Mouse (Mus musculus) splenic B cell, adult 2 months (primary cell): ENCODE measurements around the gene Lrfn3.

ENCODE experiments used
- DNase-seq: peaks from one replicate; pipeline ENCODE4 v3.0.0-alpha.2; 2011; ENCODE audit warnings: low read depth, low spot score
- H3K27me3 ChIP-seq: 2 replicates; pipeline ENCODE4 v1.6.1; 2012; ENCODE audit warnings: mild to moderate bottlenecking, low read length, moderate library complexity, mixed read lengths; ENCODE audit not compliant: control insufficient read depth, poor library complexity, insufficient read depth, severe bottlenecking
- H3K36me3 ChIP-seq: 2 replicates; pipeline ENCODE4 v1.6.1; 2012; ENCODE audit warnings: mild to moderate bottlenecking, low read length, moderate library complexity, mixed read lengths; ENCODE audit not compliant: control insufficient read depth, poor library complexity, insufficient read depth, severe bottlenecking

The Lrfn3 gene

DNA sequence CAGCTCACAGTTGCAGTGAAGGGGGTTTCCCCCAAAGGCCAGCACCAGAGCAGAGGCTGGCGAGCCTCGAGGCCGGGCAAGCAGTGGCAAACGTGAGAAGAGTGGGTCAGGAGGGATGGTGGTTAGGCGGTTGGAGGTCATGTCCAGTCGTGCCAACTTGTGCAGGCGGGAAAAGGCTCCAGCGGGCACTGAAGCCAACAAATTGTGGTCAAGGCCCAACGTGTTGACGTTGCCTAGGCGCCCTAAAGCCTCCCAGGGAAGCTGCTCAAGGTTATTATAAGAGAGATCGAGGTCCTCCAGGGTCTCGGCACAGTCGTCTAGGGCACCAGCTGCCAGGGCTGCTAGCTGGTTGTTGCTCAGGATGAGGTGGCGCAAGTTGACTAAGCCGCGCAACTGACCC lies 2.5 kb downstream of the Lrfn3 start:
- H3K36me3 ChIP-seq = no peaks in the 10 kb centered on the region
- H3K27me3 ChIP-seq = no peaks in the 10 kb centered on the region
- no peak for DNase-seq

DNA sequence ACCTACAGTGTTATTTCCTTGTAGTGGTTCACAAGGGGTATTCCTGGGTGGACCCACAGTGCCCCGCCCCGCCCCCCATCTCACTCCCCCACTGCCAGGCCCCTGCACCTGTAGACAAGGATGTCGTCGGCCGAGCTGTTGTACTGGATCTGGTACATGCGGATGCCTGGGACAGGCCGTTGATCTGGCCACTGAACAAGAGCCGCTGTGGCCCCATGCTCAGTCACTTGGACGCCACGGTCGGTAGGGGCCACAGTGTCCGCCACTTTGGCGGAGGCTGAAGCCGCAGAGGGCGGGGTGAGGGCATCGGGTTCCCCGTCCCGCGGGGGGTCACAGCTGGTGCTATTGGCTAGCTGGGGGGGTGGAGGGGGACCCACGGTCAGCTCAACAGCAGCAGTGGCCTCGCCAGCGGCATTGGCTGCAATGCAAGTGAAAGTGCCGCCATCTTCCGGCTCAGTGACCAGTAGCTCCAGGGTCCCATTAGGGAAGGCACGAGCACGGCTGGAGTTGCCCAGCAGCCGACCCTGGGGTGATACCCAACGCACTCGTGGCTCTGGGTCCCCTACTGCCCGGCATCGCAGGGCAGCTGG lies 3.2 kb downstream of the Lrfn3 start:
- Histone ChIP-seq H3K36me3 (no peaks in the 10 kb centered on the region), H3K27me3 (no peaks in the 10 kb centered on the region)
- no peak for DNase-seq

DNA sequence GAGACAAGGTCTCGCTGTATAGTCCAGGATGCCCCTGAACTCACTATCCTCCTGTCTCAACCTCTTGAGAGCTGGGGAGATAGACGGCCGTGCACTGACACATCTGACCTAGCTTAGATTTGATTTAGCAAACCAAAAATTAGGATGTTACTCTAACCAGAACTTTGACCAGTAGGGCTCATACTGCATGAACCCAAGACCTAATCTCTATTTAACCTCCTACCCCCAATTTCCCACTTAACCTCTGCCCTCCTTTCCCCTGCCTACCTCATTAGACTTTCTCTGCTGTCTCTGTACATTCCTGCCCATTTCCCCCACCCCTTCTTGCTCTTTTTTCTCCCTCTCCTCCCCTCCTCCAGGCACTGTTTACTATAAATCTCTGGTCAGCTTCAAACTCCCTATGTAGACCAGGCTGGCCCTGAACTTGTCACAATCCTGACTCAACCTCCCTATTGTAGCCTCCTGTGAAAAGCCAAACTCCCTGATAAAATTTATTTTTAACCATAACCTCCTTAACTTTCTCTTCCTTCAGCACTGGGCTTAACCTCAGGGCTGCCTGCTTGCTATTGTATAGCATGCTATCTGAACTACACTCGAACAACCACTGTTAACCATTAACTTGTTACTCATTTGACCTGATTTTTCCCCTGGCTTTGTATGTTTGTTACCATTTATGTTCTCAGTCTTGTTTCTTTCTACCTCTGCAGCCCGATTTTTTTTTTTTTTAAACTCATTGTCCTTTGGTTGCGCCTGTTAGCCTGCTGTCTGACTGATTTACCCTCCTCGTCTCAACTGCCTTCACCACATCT lies 4.0 kb downstream of the Lrfn3 start:
- Histone ChIP-seq H3K27me3 (no peaks in the 10 kb centered on the region), H3K36me3 (no peaks in the 10 kb centered on the region)
- DNase-seq = no peak

DNA sequence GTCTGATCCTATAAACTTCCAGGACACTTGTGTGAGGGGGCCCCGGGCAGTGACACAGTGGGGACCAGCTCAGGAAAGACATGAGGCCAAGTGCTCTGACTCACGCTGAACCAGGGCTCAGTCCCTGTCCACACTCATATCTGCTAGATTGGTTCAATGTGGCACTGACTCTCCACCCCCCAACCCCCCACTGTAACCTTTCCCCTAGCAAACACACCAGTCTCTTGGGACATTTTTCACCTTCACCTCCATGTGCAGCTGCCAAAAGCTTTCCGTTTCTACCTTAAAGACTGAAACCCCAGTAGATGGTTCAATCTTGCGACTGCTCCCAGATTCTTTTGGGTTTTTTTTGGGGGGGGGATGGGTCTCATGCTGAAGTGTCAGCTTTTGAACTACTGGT lies 8.5 kb downstream of the Lrfn3 start:
- Histone ChIP-seq H3K27me3 (no peaks in the 10 kb centered on the region), H3K36me3 (no peaks in the 10 kb centered on the region)
- DNase-seq = no peak

DNA sequence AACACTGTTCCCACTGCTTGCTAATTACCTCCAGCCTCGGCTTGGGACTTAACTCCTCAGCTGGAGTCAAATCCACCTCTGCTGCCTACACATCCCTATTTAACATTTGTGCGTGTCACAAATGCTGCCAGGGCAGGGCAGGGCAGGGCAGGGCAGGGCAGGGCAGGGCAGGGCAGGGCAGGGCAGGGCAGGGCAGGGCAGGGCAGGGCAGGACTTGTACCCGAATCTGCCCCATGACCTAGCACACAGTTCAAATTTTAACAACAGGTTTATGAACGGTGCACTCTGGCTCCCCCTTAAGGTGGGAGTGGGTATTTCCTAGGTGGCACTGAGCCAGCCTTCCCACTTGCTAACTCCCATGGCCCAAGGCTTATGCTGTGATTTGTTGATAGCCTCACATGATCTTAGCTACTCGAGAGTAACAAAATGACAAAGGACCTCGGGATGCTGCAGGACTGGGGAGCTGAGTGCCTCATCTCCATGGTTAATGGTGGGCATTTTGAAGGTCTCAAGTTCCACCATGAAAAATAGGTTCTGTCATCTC lies 9.2 kb downstream of the Lrfn3 start:
- H3K36me3 ChIP-seq = no peaks in the 10 kb centered on the region
- peak; percentile 79 for DNase-seq
- H3K27me3 ChIP-seq = no peaks in the 10 kb centered on the region; the same call in 1 of the 2 replicates

DNA sequence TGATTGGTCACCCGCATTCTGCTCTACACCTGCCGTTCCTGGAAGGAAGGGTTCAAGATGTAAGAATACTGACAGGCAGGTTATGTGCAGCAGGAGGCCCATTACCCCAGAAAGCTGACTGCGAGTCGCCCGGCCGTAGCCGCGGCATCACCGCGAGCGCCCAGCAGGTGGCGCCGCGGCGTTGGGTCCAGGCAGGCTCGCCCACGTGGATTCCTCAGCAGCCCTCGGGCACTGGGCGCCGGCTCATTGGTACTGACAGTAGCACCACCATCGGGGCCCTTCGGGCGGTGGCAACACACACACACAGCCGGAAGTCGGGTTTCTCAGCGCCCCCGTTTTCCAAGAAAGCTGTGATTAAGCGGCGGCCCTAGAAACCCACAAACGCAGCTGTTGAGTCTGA lies 14.7 kb downstream of the Lrfn3 start:
- Histone ChIP-seq H3K36me3 (no peaks in the 10 kb centered on the region), H3K27me3 (no peaks in the 10 kb centered on the region; the same call in 1 of the 2 replicates)
- peak; percentile 79 for DNase-seq

DNA sequence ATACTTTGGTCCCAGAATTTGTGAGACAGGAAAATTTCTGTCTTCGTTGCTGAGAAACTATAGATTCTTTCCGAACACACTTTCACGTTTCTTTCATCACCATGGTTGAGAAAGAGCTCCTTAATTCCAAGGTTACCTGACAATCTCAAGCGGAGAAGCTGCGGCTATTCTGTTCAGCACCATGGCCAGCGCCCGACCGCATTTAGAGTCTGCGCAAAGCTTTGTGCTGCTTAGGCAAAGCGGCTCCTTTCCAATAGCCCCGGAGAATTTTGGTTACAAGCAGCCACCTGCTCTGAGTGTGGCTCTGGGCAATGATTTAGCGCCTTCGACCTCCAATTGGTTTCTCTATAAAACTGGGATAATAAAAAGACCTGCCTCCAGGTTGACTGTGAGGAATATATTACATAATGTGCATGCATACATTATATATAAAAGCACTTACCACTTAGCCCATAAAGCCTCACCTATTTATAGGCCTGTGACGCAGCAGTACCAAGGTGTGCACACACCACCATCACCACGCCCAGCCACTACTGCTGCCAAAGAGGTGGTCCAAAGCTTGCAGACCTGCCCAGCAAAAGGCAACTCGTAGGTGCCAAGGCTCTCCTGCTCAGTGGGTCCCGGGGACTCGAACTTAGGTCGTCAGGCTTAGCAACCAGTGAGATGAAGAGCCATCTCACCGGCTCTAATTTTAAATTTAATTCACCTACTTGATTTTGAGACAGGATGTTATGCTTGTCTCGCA lies 15.8 kb downstream of the Lrfn3 start:
- Histone ChIP-seq H3K36me3 (no peaks in the 10 kb centered on the region), H3K27me3 (no peaks in the 10 kb centered on the region; the same call in 1 of the 2 replicates)
- peak; percentile 74 for DNase-seq

DNA sequence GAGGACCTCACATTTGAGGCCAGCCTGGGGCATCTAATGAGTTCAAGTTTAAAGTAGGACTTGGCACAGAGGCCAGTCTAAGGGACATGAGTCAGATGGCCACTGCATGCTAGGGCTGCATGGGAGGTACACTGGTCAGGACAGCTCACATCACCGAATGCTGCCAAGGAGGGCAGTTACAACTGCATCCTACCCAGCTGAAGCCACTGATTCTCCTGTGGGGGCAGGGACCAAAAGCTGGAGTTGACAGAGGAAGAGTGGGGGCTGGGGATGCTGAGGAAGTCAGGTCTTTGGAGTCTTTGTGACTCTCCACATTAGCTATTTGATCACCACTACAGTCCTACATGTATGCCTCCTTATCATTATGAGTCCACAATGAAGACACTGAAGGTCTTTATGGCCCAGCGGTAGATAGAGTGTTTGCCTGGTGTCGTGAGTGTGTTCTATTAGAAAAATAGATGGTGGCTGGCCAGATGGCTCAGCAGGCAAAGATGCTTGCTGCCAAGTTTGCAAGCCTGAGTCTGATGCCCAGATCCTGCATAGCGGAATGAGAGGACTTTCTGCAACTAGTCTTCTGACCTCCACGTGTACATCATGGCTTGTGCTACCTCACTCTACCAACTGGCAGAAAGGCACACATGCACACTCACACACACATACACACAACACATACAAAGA lies 23.0 kb downstream of the Lrfn3 start:
- Histone ChIP-seq H3K27me3 (no peaks in the 10 kb centered on the region), H3K36me3 (no peaks in the 10 kb centered on the region)
- no peak for DNase-seq

DNA sequence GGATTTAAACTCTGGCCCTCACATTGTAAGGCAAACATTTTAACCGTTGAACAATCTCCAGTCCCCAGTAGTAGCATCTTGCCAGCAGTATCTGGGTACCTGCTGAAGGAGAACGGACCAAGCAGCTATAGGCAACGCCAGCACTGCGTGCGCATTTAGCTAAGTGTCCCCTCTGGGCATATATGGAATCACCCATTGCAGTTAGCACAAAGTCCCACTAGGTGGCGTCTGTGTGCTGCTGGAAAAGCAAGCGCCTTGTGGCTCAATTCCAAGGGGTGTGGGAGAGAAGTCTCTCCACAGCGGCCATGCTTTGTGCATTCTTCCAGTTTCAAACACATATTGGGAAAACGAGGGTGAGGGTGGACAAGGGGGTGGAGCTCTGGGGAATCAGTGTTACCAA lies 26.2 kb downstream of the Lrfn3 start:
- no peaks in the 10 kb centered on the region for H3K27me3 ChIP-seq
- no peaks in the 10 kb centered on the region for H3K36me3 ChIP-seq
- peak; percentile 73 for DNase-seq

DNA sequence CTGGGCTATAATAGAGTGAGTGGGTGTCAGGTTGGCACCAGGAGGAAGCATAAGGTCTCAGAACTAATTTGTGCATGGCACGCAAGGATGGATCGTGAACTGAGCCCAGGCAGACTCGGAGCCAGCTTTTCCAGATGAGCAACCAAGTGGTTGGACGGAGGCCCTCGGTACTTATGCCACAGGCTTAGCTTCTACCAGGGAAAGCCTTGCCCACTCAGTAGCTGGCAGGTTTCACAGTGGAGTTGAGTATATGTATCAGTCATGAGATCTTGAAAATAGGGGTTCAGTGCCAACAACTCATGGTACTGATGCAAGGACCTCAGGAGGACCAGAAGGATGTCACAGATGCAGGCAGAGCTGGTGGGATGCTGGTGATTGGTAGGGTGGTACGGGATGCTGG lies 26.9 kb downstream of the Lrfn3 start:
- no peaks in the 10 kb centered on the region for H3K36me3 ChIP-seq
- H3K27me3 ChIP-seq = no peaks in the 10 kb centered on the region
- DNase-seq = no peak

DNA sequence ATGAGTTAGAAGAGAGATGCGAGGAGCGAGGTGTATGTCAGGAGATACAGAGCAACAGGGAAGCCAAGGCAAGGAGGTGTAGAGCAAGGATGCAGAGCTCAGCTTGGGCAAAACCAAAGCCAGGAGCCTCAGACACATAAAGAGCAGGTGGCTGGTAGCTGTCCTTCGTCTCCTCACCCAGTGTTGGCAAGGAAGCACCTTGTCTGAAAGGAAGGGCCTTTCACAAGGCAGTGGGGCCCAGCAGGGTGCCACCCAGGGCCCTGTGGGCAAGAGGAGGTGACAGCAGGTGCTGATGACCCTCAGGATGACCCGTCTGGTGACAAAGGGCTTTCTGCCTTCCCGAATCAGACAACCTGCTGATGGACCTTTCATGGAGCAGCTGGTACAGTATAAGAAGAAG lies 28.0 kb downstream of the Lrfn3 start:
- DNase-seq = no peak
- H3K36me3 ChIP-seq = no peaks in the 10 kb centered on the region
- no peaks in the 10 kb centered on the region for H3K27me3 ChIP-seq

DNA sequence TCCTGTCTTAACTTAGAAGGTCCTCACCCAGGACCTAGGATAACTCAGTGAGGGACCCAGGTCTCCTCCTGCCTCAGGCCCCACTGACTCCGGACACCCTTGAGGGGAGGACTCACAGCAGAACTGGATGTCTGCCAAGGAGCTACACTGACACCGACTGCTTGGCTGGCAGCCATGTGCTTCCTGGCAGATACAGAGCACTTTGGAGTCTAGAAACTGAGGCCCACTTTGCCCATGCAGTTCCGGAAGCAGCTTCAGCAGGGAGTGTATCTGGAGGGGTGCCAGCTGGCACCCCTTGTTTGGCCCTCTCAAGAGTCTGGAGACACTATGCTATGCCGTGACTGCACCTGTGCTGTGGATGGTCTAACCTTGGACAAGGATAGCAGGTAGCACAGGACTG lies 29.1 kb downstream of the Lrfn3 start:
- Histone ChIP-seq H3K36me3 (no peaks in the 10 kb centered on the region), H3K27me3 (no peaks in the 10 kb centered on the region)
- DNase-seq = no peak

DNA sequence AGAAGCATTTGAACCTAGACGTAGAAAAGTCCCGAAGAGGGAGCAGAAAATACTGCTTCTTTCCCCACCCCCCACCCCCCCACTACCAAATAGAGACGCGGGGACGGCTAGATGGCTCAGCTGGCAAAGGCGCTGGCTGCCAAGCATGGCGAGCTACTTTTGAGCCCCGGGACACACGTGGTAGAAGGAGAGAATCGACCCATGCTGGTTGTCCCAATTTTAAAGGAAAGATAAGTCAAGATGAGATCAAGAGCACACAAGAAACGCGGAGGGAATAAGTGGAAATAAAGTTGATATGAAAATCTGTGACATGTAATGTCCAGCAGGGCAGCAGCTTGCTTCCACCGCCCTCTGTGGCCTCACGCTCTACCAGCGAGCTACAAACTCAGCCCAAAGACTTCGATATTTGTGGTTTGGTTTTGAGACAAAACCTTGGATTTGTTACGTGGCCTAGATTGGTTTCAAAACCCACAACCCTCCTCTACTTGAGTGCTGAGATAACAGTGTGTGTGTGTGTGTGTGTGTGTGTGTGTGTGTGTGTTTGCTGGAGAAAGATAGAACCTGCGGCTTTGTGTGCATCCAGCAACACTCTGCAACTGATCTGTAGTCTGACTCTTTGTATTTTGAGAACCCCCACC lies 29.8 kb downstream of the Lrfn3 start:
- H3K27me3 ChIP-seq = no peaks in the 10 kb centered on the region
- DNase-seq = no peak
- H3K36me3 ChIP-seq = no peaks in the 10 kb centered on the region

DNA sequence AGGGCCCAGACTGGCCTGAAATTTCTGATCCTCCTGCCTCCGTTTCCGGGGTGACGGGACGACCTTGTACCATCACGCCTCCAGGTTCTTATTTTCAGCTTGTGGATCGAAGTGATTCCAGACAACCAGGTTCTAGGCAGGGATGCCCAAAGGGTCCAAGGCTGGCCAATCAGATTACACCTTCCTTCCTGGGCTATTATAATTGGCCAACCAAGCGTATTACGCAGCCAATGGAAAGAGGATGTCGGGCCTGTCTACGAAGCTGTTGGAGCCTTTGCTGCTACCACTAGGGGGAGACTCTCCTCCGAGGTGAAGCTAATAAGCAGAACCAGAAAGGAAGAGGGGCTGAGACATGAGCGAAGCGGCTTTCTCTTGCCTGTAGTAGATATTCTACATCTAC lies 30.7 kb downstream of the Lrfn3 start:
- peak; percentile 93 for DNase-seq
- Histone ChIP-seq H3K27me3 (no peaks in the 10 kb centered on the region), H3K36me3 (no peaks in the 10 kb centered on the region)
